ENCODE assay signal across 9 mouse cellular contexts in the genomic region with DNA sequence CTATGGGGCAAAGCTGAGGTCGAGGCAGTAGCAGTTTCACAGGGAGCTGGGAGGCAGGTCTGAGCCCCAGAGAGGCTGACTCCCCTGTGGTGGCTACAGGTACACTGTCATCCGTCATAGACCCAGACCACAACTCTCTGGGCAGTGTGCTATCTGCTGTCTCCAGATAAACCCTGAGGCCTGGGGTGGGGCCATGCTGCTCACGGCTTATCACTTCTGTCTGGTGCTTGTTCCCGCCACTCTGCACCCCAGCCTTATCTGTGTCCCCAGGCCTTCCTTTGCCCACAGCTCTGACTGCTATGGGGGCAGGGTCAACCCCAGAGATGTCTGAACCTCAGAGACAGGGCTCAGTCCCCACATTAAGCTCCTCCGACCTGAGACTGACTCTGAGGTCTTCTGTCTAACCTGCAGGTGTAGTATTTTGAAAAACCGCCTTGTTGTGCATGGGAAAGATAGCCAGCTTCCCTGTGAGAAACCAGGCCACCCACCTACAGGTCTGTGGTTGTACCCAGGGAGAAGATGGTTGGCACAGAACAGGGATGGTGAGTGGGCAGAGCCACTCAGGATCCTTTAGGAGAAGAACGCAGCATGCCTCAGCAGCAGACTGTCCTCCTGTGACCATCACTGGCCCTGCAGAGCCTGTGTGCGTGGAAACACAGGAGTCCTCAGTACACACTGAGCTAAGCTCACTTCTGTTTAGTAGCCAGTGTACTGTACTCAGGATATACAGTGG.
DNase-seq lines count a peak whose midpoint lies in the region; ATAC-seq lines count a peak whose summit lies in the region.
"Had no signal": no experiment of that assay in that cellular context is flagged by ENCODE, and none has a peak within 500 bp of the region (broad histone marks: within the 10 kb centered on the region; RNA-seq: fewer than 3 reads in every experiment).

No protein-coding gene starts in this region.

- peak overlapping the region; percentile 16; the same call in 1 of the 2 replicates for H3K4me2 ChIP-seq in heart, embryonic 14.5 days (ENCODE audit: low read length)
- H3K4me2 ChIP-seq in liver, embryonic 12.5 days = peak overlapping the region; percentile 81
- H3K4me2 ChIP-seq: midbrain, embryonic 15.5 days had no signal

- H3K27me3 ChIP-seq in heart, embryonic 14.5 days (ENCODE audit: control insufficient read depth, insufficient read depth, low read length) = no peaks in the 10 kb centered on the region
- no peaks in the 10 kb centered on the region for H3K27me3 ChIP-seq in liver, embryonic 12.5 days (replicated peaks)
- H3K27me3 ChIP-seq: midbrain, embryonic 15.5 days had no signal

- no peaks in the 10 kb centered on the region for H3K36me3 ChIP-seq in heart, embryonic 14.5 days (ENCODE audit: control insufficient read depth, insufficient read depth, low read length)
- no peaks in the 10 kb centered on the region for H3K36me3 ChIP-seq in liver, embryonic 12.5 days
- H3K36me3 ChIP-seq: midbrain, embryonic 15.5 days had no signal

- 24% methylated on average over 8 of the region's 8 CpGs for WGBS in heart, embryonic 14.5 days
- 8% methylated on average over 8 of the region's 8 CpGs for WGBS in liver, embryonic 12.5 days (ENCODE audit: insufficient replicate concordance)

- no peak for DNase-seq in heart, adult 9 months (ENCODE audit: low spot score in 2 of 2)
- DNase-seq in right cerebral cortex, postnatal 25 days = peak; percentile 33
- no peak for DNase-seq in right cerebral cortex, postnatal 10 days (ENCODE audit: low spot score in 2 of 2)
- no peak for DNase-seq in layer of hippocampus, adult 11-12 months (ENCODE audit: low spot score)
- DNase-seq in urinary bladder, postnatal 14 days (ENCODE audit: low spot score) = no peak

- peak; percentile 36 for ATAC-seq in heart, embryonic 14.5 days (ENCODE audit: insufficient number of reproducible peaks, insufficient read depth, low FRiP score, low read depth)
- peak; percentile 88 for ATAC-seq in liver, embryonic 12.5 days
- ATAC-seq in CD4-positive, CD25-positive, alpha-beta regulatory T cell, adult 4 months = no peak
- ATAC-seq: midbrain, embryonic 15.5 days had no signal

- H3K9me3 ChIP-seq in heart, embryonic 14.5 days (ENCODE audit: control insufficient read depth, low read length) = no peaks in the 10 kb centered on the region
- H3K9me3 ChIP-seq in liver, embryonic 12.5 days (replicated peaks) = no peaks in the 10 kb centered on the region
- H3K9me3 ChIP-seq: midbrain, embryonic 15.5 days had no signal

- H3K9ac ChIP-seq in heart, embryonic 14.5 days (ENCODE audit: low read length) = peak overlapping the region; percentile 8
- peak overlapping the region; percentile 77 for H3K9ac ChIP-seq in liver, embryonic 12.5 days
- H3K9ac ChIP-seq: midbrain, embryonic 15.5 days had no signal

- no peak overlapping the region for H3K4me3 ChIP-seq in heart, embryonic 14.5 days (ENCODE audit: control insufficient read depth in 1 of 2, insufficient read depth in 1 of 2, low read depth in 1 of 2, low read length in 2 of 2)
- H3K4me3 ChIP-seq in liver, embryonic 12.5 days = peak overlapping the region; percentile 19
- H3K4me3 ChIP-seq: midbrain, embryonic 15.5 days had no signal

- peaks cover 63 to 81% of the 10 kb centered on the region in 2 experiments for H3K4me1 ChIP-seq in heart, embryonic 14.5 days (ENCODE audit: control insufficient read depth in 2 of 2, insufficient read depth in 2 of 2, low read length in 2 of 2)
- peaks cover 100% of the 10 kb centered on the region for H3K4me1 ChIP-seq in liver, embryonic 12.5 days

- H3K27ac ChIP-seq in heart, embryonic 14.5 days (replicated peaks in 1 of 2; ENCODE audit: control insufficient read depth in 1 of 2, insufficient read depth in 1 of 2, low read depth in 2 of 2, low read length in 2 of 2) = peak overlapping the region; percentile 70 to 80
- H3K27ac ChIP-seq in liver, embryonic 12.5 days = peak overlapping the region; percentile 97
- H3K27ac ChIP-seq: midbrain, embryonic 15.5 days had no signal
